Mouse (Mus musculus): ENCODE results near the gene Fxyd2. TPM values are rescaled to one million over a fixed set of nuclear protein-coding genes. Genes with fewer than 3 reads are reported as not detected.

Gene Fxyd2
- total RNA-seq (2015; ENCODE audit: low replicate concordance) (not detected in 2 replicates), total RNA-seq (2017; ENCODE audit: low replicate concordance) (not detected in 2 replicates)

GRCm38 (mm10) chr9:45399434-45399833 is at the start of gene Fxyd2:
Gene Fxyd2, plus strand, starts transcription at chr9:45399669.
- ATAC-seq (replicated peaks; ENCODE audit: low FRiP score, poor library complexity, severe bottlenecking): no peak

DNA sequence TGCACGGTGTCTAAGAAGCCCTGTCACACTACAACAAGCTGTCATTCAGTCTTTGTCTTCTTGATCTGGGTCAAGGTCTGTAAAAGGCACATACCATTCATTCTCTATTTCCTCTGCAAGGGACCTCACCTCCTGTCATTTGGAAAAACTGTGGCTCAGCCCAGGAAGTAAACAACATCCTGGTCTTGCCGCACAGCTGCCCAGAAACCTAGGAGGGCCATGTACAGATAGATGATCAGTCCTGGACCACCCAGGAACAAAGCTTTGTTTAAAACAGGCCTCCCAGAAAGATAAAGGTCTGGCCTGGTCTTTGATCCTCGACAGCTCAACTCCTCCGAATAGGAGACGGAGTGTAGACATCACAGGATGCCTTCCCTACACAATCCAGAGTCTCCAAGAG is 49.6 kb upstream of the Fxyd2 start:
- ATAC-seq (replicated peaks; ENCODE audit: low FRiP score, poor library complexity, severe bottlenecking): no peak

DNA sequence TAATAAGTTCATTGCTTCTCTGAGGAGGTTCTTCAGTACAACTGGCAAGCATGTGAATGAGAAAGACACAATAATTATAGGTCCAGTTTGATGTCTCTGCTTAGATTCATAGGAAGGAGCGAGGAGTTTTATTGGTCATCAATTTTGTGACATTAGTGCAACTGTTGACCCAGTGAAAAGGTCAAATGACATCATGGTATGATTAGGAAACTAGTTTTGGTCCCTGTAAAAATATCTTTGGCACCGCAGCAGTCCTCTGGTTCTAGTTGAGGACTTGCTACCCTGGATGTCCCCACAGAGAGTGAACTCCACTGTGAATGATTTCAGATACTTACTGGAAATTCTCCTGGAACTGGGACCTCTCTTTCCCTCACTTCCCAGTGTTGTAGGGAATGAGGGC is 44.3 kb upstream of the Fxyd2 start:
- no peak for ATAC-seq (replicated peaks; ENCODE audit: low FRiP score, poor library complexity, severe bottlenecking)

GRCm38 (mm10) chr9:45358356-45358755 is 41.1 kb upstream of the Fxyd2 start:
- no peak for ATAC-seq (replicated peaks; ENCODE audit: low FRiP score, poor library complexity, severe bottlenecking)

GRCm38 (mm10) chr9:45362051-45362461 is 37.4 kb upstream of the Fxyd2 start:
- no peak for ATAC-seq (replicated peaks; ENCODE audit: low FRiP score, poor library complexity, severe bottlenecking)

DNA sequence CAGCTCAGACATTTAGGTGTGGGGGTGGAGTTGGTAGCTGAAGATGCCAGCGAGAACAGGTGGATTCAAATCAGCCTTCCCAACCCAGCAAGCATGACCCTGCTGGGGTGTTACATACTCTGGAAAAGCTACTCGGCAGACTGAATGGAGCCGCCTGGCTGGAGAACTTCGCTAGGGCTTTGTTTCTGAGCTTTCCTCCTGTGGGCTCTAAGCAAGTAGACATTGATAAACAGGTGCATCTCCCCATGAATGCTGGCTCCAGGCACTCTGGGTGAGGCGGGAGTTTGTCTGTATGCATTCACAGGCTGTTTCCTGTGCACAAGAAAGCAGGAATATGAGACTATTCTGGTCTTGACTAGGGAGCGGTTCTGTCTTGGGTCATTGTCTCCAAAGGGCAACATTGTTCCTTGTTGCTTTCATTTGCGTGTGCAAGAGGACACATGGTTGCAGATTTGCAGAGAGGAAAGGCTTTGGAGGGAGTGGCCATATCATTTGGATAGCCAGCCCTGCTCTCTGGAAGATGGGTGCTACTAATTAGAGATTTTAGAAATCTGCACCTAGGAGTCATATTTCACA is 35.7 kb upstream of the Fxyd2 start:
- no peak for ATAC-seq (replicated peaks; ENCODE audit: low FRiP score, poor library complexity, severe bottlenecking)

GRCm38 (mm10) chr9:45367716-45368115 is 31.8 kb upstream of the Fxyd2 start:
- ATAC-seq (replicated peaks; ENCODE audit: low FRiP score, poor library complexity, severe bottlenecking): no peak

- no peak for ATAC-seq (replicated peaks; ENCODE audit: low FRiP score, poor library complexity, severe bottlenecking)
Measured at GRCm38 (mm10) chr9:45368341-45368901, 31.0 kb upstream of the Fxyd2 start.

DNA sequence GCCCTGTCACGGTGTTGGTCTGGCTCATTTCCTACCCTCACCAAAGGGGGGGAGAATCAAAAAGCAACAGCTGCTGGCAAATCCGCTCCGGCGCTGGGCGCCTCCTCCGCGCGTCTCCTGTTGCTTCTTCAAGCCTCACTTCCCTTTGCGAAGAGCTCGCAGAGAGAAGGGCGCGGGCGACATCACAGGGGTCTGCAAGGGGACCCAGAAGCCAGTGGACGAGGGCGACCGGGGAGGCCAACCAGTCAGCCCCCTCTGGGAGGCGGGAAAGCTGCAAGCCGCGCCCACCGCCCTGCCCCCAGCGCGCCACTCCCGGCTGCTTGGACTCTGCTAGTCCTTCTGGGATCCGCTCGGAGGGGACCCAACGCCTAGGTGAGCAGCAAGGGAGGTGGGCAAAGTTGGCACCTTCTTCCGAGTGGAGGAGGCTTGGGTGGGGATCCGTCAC is 29.3 kb upstream of the Fxyd2 start, which contains the start of gene Fxyd6:
TSS of gene Fxyd6 (plus strand) at position 69 of the 445 bp plus-strand sequence.
- no peak for ATAC-seq (replicated peaks; ENCODE audit: low FRiP score, poor library complexity, severe bottlenecking)

DNA sequence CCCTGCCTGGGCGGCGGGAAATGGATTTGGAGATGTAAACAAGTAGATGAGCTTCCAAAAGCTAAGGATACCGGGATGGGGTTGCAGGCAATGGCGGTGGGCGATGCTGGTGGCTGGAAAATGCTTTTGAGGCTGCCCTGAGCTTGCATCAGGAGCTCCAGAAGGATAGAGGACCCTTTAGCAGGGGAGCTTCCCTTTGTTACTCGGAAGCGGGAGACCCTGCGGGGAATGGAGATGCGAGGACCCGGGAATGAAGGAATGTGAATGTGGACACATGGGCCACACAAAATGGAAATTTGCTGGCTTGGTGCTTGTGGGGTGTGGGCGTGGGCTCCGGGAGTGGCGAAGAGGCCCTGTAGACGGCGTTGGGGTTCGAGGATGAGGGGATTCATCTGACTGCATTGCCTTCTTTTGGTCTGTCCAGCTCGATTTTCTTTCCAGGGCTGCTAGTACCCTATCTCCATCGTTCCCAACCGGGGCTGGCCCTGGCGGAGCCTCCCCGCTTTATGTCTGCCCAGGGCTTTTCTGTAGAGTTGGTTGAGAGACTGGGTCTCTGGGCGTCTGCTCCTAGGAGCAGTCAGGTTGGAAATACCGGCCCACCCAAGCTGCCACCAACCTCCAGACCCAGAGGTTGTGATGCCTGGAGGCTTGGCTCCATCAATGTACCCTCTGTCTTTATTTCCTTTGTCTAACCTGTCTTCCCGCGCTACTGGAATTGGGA is 28.7 kb upstream of the Fxyd2 start:
- ATAC-seq (replicated peaks; ENCODE audit: low FRiP score, poor library complexity, severe bottlenecking): no peak

DNA sequence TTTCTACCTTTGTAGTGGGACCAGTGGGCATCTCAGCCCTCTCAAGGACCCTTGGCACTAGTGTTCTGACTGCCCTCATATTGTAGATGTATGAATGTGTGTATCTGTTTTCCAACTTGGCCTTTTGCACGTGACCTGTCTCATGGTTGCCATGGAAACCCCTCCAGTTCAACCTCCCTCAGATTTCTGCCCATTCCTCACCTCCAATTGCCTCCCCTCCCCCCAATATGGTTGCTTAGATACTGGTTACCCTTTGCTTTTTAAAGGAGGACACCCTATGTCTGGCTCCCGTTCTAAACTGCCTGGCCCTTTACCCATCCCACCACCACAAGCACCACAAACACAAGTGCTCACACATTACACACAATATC is 28.1 kb upstream of the Fxyd2 start:
- ATAC-seq (replicated peaks; ENCODE audit: low FRiP score, poor library complexity, severe bottlenecking): no peak

GRCm38 (mm10) chr9:45373896-45374295 is 25.6 kb upstream of the Fxyd2 start:
- ATAC-seq (replicated peaks; ENCODE audit: low FRiP score, poor library complexity, severe bottlenecking): no peak

DNA sequence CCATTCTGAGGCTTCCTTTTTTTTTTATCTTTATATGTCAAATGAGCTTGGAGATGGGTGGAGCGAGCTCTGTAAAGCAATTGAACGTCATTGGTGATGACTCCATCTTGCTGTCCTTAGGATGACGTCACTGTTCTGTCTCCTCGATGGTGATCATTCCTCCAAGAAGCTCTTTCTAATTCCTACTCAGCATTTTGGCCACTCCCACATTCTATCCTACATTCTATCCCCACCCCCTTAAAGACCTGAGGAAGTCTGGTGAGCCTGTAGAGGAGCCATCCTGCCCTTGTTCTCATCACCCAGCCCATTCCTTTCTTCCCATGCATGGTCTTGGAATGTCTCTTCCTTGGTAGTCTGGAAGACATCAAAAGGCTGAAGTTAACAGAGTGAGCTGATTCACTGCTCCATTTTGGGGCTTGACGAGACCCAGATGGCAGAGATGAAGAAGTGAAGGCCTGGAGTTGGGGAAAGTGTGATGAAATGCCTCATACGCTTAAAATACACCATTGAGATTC is 24.4 kb upstream of the Fxyd2 start:
- no peak for ATAC-seq (replicated peaks; ENCODE audit: low FRiP score, poor library complexity, severe bottlenecking)

GRCm38 (mm10) chr9:45376427-45376826 is 23.0 kb upstream of the Fxyd2 start:
- ATAC-seq (replicated peaks; ENCODE audit: low FRiP score, poor library complexity, severe bottlenecking): no peak

DNA sequence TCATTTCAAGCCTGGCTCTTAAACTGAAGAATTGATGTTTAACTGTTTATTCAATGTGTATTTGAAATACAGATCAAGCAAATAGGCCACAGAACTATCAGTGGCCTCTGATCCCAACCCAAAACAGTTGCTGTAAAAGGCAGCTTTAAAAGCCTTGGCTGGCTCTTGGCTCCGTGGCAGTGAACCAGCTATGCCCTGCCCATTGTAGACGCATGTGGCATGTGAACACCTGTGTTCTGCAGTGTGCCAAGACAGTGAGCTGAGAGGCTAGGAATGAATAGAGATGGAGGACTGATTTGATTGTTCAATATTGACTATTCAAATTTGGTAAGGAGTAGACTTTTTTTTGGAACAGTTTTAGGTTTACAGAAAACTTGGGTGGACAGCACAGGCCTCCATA is 22.6 kb upstream of the Fxyd2 start:
- no peak for ATAC-seq (replicated peaks; ENCODE audit: low FRiP score, poor library complexity, severe bottlenecking)

GRCm38 (mm10) chr9:45380411-45381251 is 18.8 kb upstream of the Fxyd2 start:
- ATAC-seq (replicated peaks; ENCODE audit: low FRiP score, poor library complexity, severe bottlenecking): no peak

DNA sequence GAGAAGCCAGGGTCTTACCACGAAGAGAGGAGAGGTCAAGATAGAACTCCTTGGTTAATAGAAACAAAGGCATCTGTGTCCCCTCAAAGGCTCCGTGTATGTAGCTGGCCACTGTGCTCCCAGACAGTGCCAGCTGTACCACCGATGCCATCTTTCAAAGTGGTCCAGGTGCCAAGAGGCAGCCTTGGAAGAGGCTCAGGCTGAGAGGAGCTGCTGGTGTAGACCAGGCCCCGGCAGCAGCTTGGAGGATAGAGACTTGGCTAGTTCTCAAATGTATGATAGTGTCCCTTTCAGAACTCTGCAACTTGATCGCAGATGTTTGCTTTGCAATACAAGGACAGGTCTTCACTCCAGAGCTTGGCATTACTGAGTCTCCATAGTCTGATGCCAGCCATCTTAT is 17.1 kb upstream of the Fxyd2 start:
- no peak for ATAC-seq (replicated peaks; ENCODE audit: low FRiP score, poor library complexity, severe bottlenecking)

DNA sequence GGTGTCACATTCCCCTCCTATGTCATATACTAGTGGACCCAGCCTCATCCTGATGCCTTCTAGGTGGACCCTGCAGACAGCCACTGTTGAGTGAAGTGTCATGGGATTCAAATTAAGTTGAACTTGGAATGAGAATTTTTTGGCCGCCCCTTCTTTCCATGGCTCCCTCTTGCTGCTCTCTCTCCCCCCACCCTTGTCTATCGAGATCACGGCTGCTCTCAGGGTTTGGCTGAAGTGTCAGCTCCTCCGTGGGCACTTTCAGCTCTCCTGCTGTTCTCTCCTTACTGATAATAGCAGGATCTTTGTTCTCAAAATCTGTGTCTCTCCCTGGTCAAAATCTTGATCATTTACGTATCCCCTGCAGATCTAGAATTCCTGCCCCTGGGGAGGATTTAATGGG is 16.6 kb upstream of the Fxyd2 start:
- no peak for ATAC-seq (replicated peaks; ENCODE audit: low FRiP score, poor library complexity, severe bottlenecking)

DNA sequence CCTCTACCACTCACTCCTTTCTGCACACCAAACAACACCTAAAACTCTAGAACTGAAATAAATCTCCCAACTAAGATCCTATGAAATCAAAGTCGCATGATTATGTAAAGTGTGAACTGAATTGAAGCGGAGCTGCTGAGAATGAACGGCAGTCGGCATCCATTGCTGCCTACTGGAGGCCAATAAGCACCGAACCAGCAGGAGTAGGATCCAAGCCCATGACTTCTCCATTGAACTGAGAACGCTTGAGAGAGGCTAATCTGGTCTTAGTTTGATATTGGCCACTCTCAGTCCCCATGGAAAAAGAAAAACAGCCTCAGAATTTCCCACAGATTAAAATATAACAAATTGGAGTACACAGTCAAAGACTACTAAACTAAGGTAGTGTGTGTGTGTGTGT is 15.6 kb upstream of the Fxyd2 start:
- ATAC-seq (replicated peaks; ENCODE audit: low FRiP score, poor library complexity, severe bottlenecking): no peak

DNA sequence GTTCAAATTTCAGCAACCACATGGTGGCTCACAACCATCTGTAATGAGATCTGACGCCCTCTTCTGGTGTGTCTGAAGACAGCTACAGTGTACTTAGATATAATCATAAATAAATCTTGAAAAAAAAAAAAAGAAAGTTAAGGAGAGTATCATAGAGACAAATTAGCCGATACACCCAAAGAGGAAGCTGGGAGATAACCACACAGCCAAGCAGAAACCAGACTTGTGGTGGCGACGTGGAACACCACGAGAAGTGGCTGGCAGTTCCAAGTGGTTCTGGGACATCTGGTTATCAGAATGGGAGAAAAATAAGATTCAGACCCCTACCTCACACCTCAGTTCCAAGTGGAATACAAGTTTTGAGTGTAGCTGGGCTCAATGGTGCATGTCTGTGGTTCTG is 12.8 kb upstream of the Fxyd2 start:
- ATAC-seq (replicated peaks; ENCODE audit: low FRiP score, poor library complexity, severe bottlenecking): no peak

All from erythroblast, adult 5-6 weeks (primary cell).